Mouse (Mus musculus) heart, postnatal 25 days (tissue): ENCODE results near the gene Acrbp. TPM values are rescaled to one million over a fixed set of nuclear protein-coding genes. Genes with fewer than 3 reads are reported as not detected.
"Not testable (repeated sequence)": the region's sequence is repeated elsewhere in the genome, so short reads cannot be mapped to it uniquely, and the experiment has no call there.

Experiments used
- DNase-seq: peaks from one replicate; pipeline ENCODE4 v3.0.0; 2022; ENCODE audit warnings: low spot score
- intact Hi-C: fragments of 180-260 bp; cut with DNase I; formaldehyde crosslinking; loops from one replicate; pipeline ENCODE4 v1.15.1; 2025
- total RNA-seq, 2 experiments: library from RNA; stranded (reverse); gene quantifications; 2 replicates each; pipeline ENCODE4 v1.2.3; 2021

Gene Acrbp
- 1 to 10 TPM; 2.5 to 4.1 TPM for total RNA-seq

- intact Hi-C loops, result loop anchor here (5.0 kb wide), 1 partner anchor 223 kb away; no protein-coding TSS in a partner anchor
- no peak for DNase-seq
Measured at GRCm38 (mm10) chr6:125049678-125050077, at the start of gene Acrbp. Gene Acrbp, plus strand, starts transcription at chr6:125049689.

- DNase-seq, result no peak
- intact Hi-C loops, result loop anchor here (10.0 kb wide), 2 partner anchors 81 to 289 kb away; partner anchors contain the start of genes Emg1 and Phb2
Measured at GRCm38 (mm10) chr6:125003706-125004105, 45.8 kb upstream of the Acrbp start.

- intact Hi-C loops, result loop anchor here (10.0 kb wide), 2 partner anchors 80 to 290 kb away; partner anchors contain the start of genes Emg1 and Phb2
- no peak for DNase-seq
Measured at GRCm38 (mm10) chr6:125005086-125005485, 44.4 kb upstream of the Acrbp start.

DNA sequence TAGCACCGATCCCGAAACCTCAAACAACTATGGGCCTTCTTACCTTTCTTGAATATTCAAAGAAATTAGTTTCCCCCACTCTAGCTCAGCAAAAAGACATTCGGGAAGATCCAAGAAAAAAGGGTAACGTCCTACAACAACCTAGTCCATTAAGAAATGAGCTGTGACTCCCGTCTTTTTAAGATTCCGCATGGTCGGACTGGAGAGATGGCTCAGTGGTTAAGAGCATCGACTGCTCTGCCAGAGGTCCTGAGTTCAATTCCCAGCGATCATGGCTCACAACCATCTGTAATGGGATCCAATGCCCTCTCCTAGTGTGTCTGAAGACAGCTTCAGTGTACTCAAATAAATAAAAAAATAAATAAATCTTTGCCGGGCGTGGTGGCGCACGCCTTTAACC, 41.4 kb upstream of the Acrbp start:
- intact Hi-C loops, result loop anchor here (1.0 to 10.0 kb wide), 4 partner anchors 31 to 293 kb away; partner anchors contain the start of genes Cops7a, Emg1, Ing4 and Phb2
- DNase-seq, result no peak

GRCm38 (mm10) chr6:125008586-125009128, 40.8 kb upstream of the Acrbp start:
- intact Hi-C loops, result loop anchor here (1.0 to 10.0 kb wide), 4 partner anchors 31 to 294 kb away; partner anchors contain the start of genes Cops7a, Emg1, Ing4 and Phb2
- DNase-seq, result peak; percentile 97

DNA sequence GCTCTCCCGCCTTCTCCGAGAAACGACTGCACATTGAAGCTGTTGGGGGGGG, 40.5 kb upstream of the Acrbp start, which contains the start of gene Zfp384:
Gene Zfp384, plus strand, starts transcription at position 17 of the 52 bp plus-strand sequence.
- DNase-seq, result no peak
- intact Hi-C loops, result loop anchor here (10.0 kb wide), 2 partner anchors 76 to 294 kb away; partner anchors contain the start of genes Emg1 and Phb2

- intact Hi-C loops, result loop anchor here (2.0 to 10.0 kb wide), 4 partner anchors 23 to 295 kb away; partner anchors contain the start of genes Emg1 and Phb2
Measured at GRCm38 (mm10) chr6:125009181-125010073, 40.1 kb upstream of the Acrbp start.

GRCm38 (mm10) chr6:125017682-125018081, 31.8 kb upstream of the Acrbp start:
- intact Hi-C loops, result no loop called here
- DNase-seq, result no peak

More at GRCm38 (mm10) chr6:125009181-125010073, 40.1 kb upstream of the Acrbp start:
- DNase-seq, result peak; percentile 67

DNA sequence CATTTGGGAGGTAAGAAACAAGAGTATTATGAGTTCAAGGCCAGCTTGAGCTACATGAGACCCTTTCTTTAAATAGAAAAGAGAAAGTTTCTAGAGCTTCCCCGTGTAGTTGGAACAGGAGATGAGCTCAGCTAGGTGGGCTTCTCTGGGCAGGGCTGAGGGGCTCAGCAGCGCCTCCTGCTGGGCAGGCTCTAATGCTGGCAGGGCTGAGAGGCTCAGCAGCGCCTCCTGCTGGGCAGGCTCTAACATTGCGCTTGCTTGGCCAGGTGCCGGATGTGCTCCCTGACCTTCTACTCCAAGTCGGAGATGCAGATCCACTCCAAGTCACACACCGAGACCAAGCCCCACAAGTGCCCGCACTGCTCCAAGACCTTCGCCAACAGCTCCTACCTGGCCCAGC, 19.0 kb upstream of the Acrbp start:
- DNase-seq, result not testable (repeated sequence)
- intact Hi-C loops, result loop anchor here (5.0 to 10.0 kb wide), 2 partner anchors 128 to 316 kb away; partner anchors contain the start of genes Emg1 and Phb2

DNA sequence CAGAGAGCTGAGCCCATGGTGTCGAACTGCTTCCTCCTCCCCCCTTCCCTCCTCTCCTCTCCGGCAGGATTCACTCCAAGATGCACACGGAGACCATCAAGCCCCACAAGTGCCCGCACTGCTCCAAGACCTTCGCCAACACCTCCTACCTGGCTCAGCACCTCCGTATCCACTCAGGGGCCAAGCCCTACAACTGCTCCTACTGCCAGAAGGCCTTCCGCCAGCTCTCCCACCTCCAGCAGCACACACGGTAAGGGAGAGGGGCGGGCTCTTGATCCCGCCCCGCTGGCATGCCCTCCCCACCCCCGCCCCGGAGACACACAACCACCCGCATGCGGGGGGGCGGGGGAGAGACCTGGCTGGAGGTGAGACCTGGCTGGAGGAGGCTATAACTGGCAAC, 17.9 kb upstream of the Acrbp start:
- no peak for DNase-seq
- intact Hi-C loops, result loop anchor here (2.0 to 10.0 kb wide), 3 partner anchors 21 to 317 kb away; partner anchors contain the start of genes Emg1 and Phb2

- no peak for DNase-seq
- intact Hi-C loops, result loop anchor here (1.0 to 10.0 kb wide), 3 partner anchors 30 to 324 kb away; partner anchors contain the start of genes Cops7a, Emg1 and Phb2
Measured at GRCm38 (mm10) chr6:125038666-125039065, 10.8 kb upstream of the Acrbp start.

- DNase-seq, result no peak
- intact Hi-C loops, result loop anchor here (1.0 to 10.0 kb wide), 3 partner anchors 31 to 324 kb away; partner anchors contain the start of genes Cops7a, Emg1 and Phb2
Measured at GRCm38 (mm10) chr6:125039131-125039530, 10.4 kb upstream of the Acrbp start.

DNA sequence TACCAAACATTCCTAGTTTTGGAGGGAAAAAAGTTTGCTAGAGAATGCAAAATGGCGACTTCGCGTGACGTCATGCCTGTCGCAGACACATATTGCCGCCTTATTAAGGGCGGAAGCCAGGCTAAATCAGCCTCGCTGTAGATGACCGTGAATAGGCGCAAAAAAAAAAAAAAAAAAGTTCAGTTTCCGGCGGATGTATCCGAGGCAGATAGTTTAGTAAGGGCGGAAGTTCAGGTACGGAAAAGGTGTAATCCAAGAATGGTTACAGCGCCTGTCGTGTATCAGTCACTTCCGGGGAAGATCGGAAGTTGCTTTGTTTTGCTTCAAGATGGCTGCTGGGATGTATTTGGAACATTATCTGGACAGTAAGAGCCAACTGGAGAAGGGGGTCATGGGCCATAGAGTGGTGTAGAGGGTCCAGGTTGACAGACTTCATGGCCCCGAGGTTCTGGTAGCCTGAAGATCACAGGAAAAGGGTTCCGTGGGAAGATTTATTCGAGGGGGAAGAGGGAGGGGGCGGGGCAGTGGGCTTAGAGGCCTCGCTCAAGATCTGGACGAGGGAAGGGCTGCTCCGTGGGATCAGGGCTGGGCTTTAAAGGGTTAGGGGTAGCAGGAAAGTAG, 9.8 kb upstream of the Acrbp start, which contains the start of gene Ing4:
Gene Ing4, plus strand, starts transcription at position 228 of the 621 bp plus-strand sequence.
- DNase-seq, result peak; percentile 82
- intact Hi-C loops, result loop anchor here (1.0 to 10.0 kb wide), 3 partner anchors 31 to 325 kb away; partner anchors contain the start of genes Cops7a, Emg1 and Phb2

DNA sequence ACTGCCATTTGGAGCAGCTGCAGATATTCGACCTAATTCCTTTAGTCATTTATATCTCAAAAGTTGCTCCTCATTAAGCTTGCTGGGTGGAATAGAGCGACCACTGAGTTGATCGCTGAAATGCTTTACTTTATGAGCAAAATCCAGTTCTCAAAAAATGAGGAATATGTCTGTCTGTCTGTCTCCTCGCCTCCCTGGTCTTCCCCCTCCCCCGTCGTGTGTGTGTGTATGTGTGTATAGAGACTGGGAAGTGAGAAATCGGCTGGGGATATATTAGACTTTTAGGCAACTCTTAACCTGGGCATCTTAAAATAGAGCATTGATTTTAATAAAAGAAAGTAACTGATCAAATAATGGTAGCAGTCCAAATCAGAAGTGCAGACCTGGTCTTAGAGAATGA, 9.3 kb upstream of the Acrbp start:
- intact Hi-C loops, result no loop called here
- no peak for DNase-seq

- no peak for DNase-seq
- intact Hi-C loops, result no loop called here
Measured at GRCm38 (mm10) chr6:125041047-125041446, 8.4 kb upstream of the Acrbp start.

DNA sequence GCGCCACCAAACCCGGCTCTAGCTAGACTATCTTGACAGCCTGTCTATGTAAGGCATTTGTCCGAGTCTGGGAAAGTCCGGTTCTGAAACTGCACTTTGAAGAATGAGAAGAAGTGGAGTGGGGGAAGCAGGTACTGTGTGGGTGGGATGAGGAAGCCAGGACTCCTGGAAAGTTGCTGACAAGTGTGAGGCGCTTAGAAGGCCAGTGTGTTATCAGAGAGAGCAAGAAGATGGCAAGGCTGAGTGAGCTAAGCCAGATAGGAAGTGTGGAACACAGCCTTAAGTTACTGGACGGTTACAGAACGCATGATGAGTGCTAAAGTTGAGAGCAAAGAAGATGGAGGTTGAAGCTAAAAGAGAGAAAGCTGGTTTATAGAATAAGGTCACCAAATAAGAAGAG, 7.4 kb upstream of the Acrbp start:
- intact Hi-C loops, result no loop called here
- no peak for DNase-seq

DNA sequence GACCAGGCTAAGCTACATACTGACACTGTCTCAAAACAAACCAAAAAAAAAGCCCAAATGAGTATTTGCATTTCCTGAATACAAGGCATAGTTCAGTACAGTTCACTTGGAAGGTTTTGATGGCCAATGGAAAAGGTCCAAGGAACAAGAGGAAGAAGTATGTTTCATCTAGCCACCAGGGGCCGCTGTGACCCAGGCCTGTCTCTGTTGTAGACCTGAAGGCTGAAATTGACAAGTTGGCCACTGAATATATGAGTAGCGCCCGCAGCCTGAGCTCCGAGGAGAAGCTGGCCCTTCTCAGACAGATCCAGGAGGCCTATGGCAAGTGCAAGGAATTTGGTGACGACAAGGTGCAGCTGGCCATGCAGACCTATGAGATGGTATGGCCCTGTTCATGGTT, 2.8 kb upstream of the Acrbp start:
- peak; percentile 41 for DNase-seq
- intact Hi-C loops, result loop anchor here (1.0 to 5.0 kb wide), 2 partner anchors 37 to 226 kb away; no protein-coding TSS in a partner anchor

- intact Hi-C loops, result no loop called here
- DNase-seq, result no peak
Measured at GRCm38 (mm10) chr6:125051237-125051636, 1.7 kb downstream of the Acrbp start.

- DNase-seq, result no peak
- intact Hi-C loops, result no loop called here
Measured at GRCm38 (mm10) chr6:125061493-125061892, 12.0 kb downstream of the Acrbp start.

GRCm38 (mm10) chr6:125062511-125062910, 13.0 kb downstream of the Acrbp start:
- DNase-seq, result no peak
- intact Hi-C loops, result no loop called here
